Mouse (Mus musculus) retina, embryonic 14.5 days (tissue): ENCODE results near the gene Pik3r6.

Experiments
- DNase-seq: peaks from one replicate; pipeline ENCODE4 v3.0.0-alpha.2; 2015; ENCODE audit warnings: low spot score

Gene Pik3r6

GRCm38 (mm10) chr11:68487720-68488119 is 15.1 kb upstream of the Pik3r6 start:
- no peak for DNase-seq

GRCm38 (mm10) chr11:68488256-68488824 is 14.5 kb upstream of the Pik3r6 start:
- DNase-seq, result no peak

GRCm38 (mm10) chr11:68489236-68489635 is 13.6 kb upstream of the Pik3r6 start:
- no peak for DNase-seq

GRCm38 (mm10) chr11:68492592-68492991 is 10.2 kb upstream of the Pik3r6 start:
- DNase-seq, result no peak

- no peak for DNase-seq
These were observed 9.1 kb upstream of the Pik3r6 start for GRCm38 (mm10) chr11:68493760-68494159.

- no peak for DNase-seq
These were observed 5.7 kb upstream of the Pik3r6 start for GRCm38 (mm10) chr11:68497081-68497480.

- DNase-seq, result no peak
These were observed 4.3 kb upstream of the Pik3r6 start for GRCm38 (mm10) chr11:68498517-68498916.

GRCm38 (mm10) chr11:68498999-68499699 is 3.7 kb upstream of the Pik3r6 start:
- no peak for DNase-seq

- no peak for DNase-seq
These were observed 1.9 kb upstream of the Pik3r6 start for GRCm38 (mm10) chr11:68500949-68501350.

- no peak for DNase-seq
These were observed 411 bp upstream of the Pik3r6 start for GRCm38 (mm10) chr11:68502408-68502807.

- no peak for DNase-seq
These were observed 2.1 kb downstream of the Pik3r6 start for GRCm38 (mm10) chr11:68504913-68505312.

GRCm38 (mm10) chr11:68507246-68507645 is 4.4 kb downstream of the Pik3r6 start:
- DNase-seq, result no peak

GRCm38 (mm10) chr11:68508619-68509018 is 5.8 kb downstream of the Pik3r6 start:
- no peak for DNase-seq

- DNase-seq, result no peak
These were observed 6.4 kb downstream of the Pik3r6 start for GRCm38 (mm10) chr11:68509194-68509593.

- DNase-seq, result no peak
These were observed 11.2 kb downstream of the Pik3r6 start for GRCm38 (mm10) chr11:68513969-68514368.

- DNase-seq, result no peak
These were observed 16.5 kb downstream of the Pik3r6 start for GRCm38 (mm10) chr11:68519362-68519761.

GRCm38 (mm10) chr11:68519815-68520214 is 17.0 kb downstream of the Pik3r6 start:
- DNase-seq, result no peak

GRCm38 (mm10) chr11:68520439-68520838 is 17.6 kb downstream of the Pik3r6 start:
- no peak for DNase-seq

- no peak for DNase-seq
These were observed 18.5 kb downstream of the Pik3r6 start for GRCm38 (mm10) chr11:68521352-68521751.

GRCm38 (mm10) chr11:68526441-68526840 is 23.6 kb downstream of the Pik3r6 start:
- no peak for DNase-seq

GRCm38 (mm10) chr11:68531066-68531806 is 28.4 kb downstream of the Pik3r6 start:
- DNase-seq, result peak; percentile 57

GRCm38 (mm10) chr11:68531941-68532535 is 29.2 kb downstream of the Pik3r6 start:
- DNase-seq, result no peak

GRCm38 (mm10) chr11:68532773-68533172 is 30.0 kb downstream of the Pik3r6 start:
- DNase-seq, result no peak
